Mouse (Mus musculus) cerebellum, adult 11 months (tissue): ENCODE data around the gene Tmem246.

Experiments used
- DNase-seq: peaks from one replicate; pipeline ENCODE4 v3.0.0; 2022

Gene Tmem246

GRCm38 (mm10) chr4:49572194-49572593, 25.5 kb downstream of the Tmem246 start:
- DNase-seq, result no peak

GRCm38 (mm10) chr4:49567613-49568012, 30.1 kb downstream of the Tmem246 start:
- peak; percentile 58 for DNase-seq

DNA sequence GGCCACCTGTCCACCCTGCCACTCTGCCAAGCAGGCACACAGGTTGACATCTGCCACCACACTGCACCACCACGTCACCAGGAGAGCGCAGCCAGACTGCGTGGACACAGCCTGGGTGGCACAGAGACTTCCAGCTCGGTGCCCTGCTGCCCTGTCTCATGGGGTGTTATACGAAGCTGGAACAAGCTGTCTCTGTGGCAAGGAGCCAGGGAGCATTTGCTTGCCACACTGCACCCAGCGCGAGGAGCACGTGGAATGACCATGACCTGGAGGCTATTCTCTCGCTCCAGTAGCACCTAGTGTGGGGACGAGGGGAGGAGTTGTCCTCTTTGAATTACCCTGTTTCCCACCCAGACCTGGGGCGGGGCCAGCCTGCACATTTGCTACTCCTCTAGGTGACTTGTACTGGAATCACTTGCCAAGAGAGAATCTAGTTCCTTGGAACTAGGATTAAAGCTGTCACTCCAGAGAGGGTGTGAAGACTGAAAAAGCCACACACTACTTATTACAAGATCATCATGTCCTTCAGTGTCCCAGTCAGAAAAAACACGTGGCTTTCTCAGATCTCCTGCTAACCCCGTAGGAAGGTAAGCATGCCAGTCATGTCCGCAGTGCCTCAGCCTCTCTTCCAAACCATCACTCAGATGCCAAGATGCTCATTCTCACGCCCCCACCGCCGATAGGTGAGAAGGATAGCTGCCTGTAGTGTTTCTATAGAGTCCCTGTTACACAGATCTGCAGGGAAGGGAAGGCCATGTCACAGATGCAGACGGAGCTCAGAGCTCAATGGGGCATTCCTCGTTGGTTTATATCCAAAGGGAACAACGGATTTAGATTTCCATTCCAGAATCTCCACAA, 37.5 kb downstream of the Tmem246 start:
- peak; percentile 80 for DNase-seq

- DNase-seq, result no peak
Observed at GRCm38 (mm10) chr4:49558181-49558580, 39.5 kb downstream of the Tmem246 start.

DNA sequence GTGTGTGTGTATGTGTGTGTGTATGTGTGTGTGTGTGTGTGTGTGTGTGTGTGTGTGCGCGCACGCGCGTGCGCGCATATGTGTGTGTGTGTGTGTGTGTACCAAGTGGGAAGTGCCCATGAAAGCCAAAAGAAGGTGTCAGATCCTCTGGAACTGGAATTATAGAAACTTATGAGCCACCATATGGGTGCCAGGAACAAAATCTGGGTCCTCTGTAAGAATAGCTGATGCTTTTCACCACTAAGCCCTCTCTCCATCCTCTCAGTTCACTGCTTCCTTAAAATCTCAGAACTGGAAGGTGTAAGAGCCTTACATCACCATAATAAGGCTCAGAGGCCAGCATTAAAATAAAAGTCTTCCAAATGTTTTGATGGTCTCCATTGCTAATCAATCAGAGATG, 40.3 kb downstream of the Tmem246 start:
- no peak for DNase-seq

GRCm38 (mm10) chr4:49553380-49553779, 44.3 kb downstream of the Tmem246 start:
- DNase-seq, result no peak

GRCm38 (mm10) chr4:49549383-49549782, 48.3 kb downstream of the Tmem246 start, which contains the start of gene Aldob:
Gene Aldob, minus strand, starts transcription at chr4:49549546.
- no peak for DNase-seq

- no peak for DNase-seq
Observed at GRCm38 (mm10) chr4:49547544-49548219, 50.0 kb downstream of the Tmem246 start.

GRCm38 (mm10) chr4:49546873-49547543, 50.7 kb downstream of the Tmem246 start:
- DNase-seq, result no peak

DNA sequence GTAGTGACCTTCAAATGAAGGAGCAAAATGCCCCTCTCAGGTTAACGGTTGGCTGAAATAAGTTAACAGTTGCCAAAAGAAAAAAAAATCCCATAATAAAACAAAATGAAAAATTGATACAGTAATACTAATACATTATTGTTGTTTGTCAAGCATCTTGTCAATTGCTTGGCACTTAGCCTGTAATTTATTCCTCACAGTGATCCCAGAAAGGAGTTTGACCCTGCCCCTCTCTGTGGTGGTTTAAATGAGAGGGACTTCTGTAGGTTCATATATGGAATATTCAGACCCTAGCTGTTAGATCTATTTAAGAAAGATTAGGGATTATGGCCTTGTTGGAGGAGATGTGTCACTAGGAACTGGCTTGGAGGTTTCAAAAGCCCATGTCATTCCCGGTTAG, 51.6 kb downstream of the Tmem246 start:
- DNase-seq, result no peak

DNA sequence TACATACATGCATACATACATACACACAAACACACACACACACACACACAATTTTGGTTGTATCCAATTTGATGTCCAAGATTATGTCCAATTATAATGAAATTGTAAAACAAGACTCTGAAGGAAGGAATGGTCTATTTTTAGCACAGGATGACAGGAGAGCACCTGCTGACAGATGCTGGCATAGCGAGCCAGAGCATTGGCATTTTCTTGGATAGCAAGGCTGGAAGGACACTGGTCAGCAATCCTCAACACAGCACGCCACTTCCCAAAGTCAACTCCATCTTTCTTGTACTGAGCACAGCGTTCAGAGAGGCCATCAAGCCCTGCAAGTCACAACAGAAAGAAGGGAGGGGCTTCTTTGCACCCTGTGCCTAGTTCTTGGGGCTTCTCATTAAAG, 56.7 kb downstream of the Tmem246 start:
- DNase-seq, result no peak

- DNase-seq, result no peak
Observed at GRCm38 (mm10) chr4:49539665-49540064, 58.0 kb downstream of the Tmem246 start.

GRCm38 (mm10) chr4:49536671-49537070, 61.0 kb downstream of the Tmem246 start:
- no peak for DNase-seq

DNA sequence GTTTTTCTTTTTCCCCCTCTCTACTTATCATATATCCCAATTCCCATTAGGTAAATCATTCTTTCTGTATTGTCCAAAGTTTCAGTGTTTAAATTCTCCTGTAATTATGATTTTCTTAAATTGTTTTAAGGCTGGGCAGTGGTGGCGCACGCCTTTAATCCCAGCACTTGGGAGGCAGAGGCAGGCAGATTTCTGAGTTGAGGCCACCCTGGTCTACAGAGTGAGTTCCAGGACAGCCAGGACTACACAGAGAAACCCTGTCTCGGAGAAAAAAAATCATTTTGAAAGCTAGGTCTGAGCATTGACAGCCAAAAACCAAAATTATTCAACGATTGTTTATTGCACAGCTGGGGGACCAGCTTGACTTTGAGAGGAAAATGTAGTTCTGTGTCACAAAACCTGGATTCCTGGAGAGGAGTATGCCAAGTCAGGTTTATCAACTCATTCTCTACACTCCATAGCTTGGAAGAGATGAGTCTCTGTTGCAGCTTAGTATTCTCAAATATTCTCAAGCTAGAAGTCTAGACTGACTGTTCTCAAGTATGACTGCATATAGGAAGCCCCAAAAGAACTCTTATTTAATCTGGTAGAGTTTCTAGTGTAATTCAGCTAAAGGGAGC, 61.9 kb downstream of the Tmem246 start:
- no peak for DNase-seq

DNA sequence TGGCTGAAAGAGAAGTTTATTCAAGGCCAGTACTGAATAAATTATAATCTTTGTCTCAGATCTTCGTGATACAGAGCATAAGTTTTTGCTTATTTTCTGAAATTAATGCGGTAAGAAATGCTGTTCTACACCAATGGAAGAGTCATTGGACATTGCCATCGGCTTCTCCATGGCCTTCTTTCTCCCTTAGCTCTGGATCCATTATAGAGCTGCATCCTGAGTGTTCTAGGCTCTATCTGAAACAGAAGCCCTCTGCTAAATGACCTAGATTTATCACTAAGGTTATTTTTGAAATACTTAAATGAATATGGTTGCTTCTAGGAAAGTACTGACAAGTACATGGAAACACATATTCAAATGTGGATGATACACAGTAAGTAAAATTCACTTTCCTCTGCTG, 62.6 kb downstream of the Tmem246 start:
- no peak for DNase-seq
